Mouse (Mus musculus) forebrain, embryonic 12.5 days (tissue): ENCODE measurements at regions not wholly inside any gene's neighbourhood (a gene's known extent, or its start where the extent isn't known, plus 50 kb on each side); places are given as distances from the start of the nearest gene placed in this dataset.

Experiments used
- ATAC-seq: fragments of 200-750 bp; cut with Nextera tagmentation; 2 replicates; pipeline ENCODE4 v1.8.0; 2017; ENCODE audit warnings: moderate TSS enrichment; ENCODE audit not compliant: low FRiP score
- H3K27ac ChIP-seq: fragments of 300-500 bp; sonication (generic); 2 replicates; pipeline ENCODE4 v1.5.1; 2016; ENCODE audit warnings: mild to moderate bottlenecking
- H3K27me3 ChIP-seq: fragments of 300-500 bp; sonication (generic); 2 replicates; pipeline ENCODE4 v1.6.1; 2016; ENCODE audit warnings: mild to moderate bottlenecking
- H3K36me3 ChIP-seq: fragments of 300-500 bp; sonication (generic); replicated peaks from 2 replicates; pipeline ENCODE4 v1.6.1; 2016; ENCODE audit warnings: mild to moderate bottlenecking
- H3K4me1 ChIP-seq: fragments of 300-500 bp; sonication (generic); 2 replicates; pipeline ENCODE4 v1.6.1; 2016
- H3K4me2 ChIP-seq: fragments of 300-500 bp; sonication (generic); 2 replicates; pipeline ENCODE4 v1.6.1; 2016; ENCODE audit warnings: mild to moderate bottlenecking, moderate library complexity
- H3K4me3 ChIP-seq: fragments of 300-500 bp; sonication (generic); replicated peaks from 2 replicates; pipeline ENCODE4 v1.5.1; 2016; ENCODE audit warnings: mild to moderate bottlenecking
- H3K9ac ChIP-seq: fragments of 300-500 bp; sonication (generic); 2 replicates; pipeline ENCODE4 v1.6.1; 2016; ENCODE audit warnings: mild to moderate bottlenecking
- H3K9me3 ChIP-seq: fragments of 300-500 bp; sonication (generic); 2 replicates; pipeline ENCODE4 v1.6.1; 2016
- WGBS: fragments of 180-500 bp; shearing (Covaris S2); methylation state at CpG from one replicate; pipeline ENCODE4 v1.1.7; 2016; 5-methylcytosine and 5-hydroxymethylcytosine counted together

- no peak overlapping the region for H3K27ac ChIP-seq
- ATAC-seq = no peak
- H3K9me3 ChIP-seq = no peaks in the 10 kb centered on the region
These were observed 602.9 kb upstream of the Auts2 start for GRCm38 (mm10) chr5:133145996-133146395.

GRCm38 (mm10) chr5:133143679-133144078 lies 600.5 kb upstream of the Auts2 start:
- no peaks in the 10 kb centered on the region for H3K36me3 ChIP-seq
- no peaks in the 10 kb centered on the region for H3K4me1 ChIP-seq
- no peak overlapping the region for H3K27ac ChIP-seq
- no peak for ATAC-seq
- WGBS = 95% methylated on average over 1 of the region's 1 CpGs
- H3K9me3 ChIP-seq = no peaks in the 10 kb centered on the region
- H3K9ac ChIP-seq = 0 out of 2 replicates have a peak overlapping the region, but pooled peaks have one; percentile 21
- H3K4me2 ChIP-seq = no peak overlapping the region
- no peaks in the 10 kb centered on the region for H3K27me3 ChIP-seq
- no peak overlapping the region for H3K4me3 ChIP-seq

More at GRCm38 (mm10) chr5:133145996-133146395, 602.9 kb upstream of the Auts2 start:
- no peak overlapping the region for H3K4me3 ChIP-seq
- H3K27me3 ChIP-seq = no peaks in the 10 kb centered on the region
- no peak overlapping the region for H3K9ac ChIP-seq
- no peaks in the 10 kb centered on the region for H3K4me1 ChIP-seq
- H3K36me3 ChIP-seq = no peaks in the 10 kb centered on the region
- H3K4me2 ChIP-seq = no peak overlapping the region

DNA sequence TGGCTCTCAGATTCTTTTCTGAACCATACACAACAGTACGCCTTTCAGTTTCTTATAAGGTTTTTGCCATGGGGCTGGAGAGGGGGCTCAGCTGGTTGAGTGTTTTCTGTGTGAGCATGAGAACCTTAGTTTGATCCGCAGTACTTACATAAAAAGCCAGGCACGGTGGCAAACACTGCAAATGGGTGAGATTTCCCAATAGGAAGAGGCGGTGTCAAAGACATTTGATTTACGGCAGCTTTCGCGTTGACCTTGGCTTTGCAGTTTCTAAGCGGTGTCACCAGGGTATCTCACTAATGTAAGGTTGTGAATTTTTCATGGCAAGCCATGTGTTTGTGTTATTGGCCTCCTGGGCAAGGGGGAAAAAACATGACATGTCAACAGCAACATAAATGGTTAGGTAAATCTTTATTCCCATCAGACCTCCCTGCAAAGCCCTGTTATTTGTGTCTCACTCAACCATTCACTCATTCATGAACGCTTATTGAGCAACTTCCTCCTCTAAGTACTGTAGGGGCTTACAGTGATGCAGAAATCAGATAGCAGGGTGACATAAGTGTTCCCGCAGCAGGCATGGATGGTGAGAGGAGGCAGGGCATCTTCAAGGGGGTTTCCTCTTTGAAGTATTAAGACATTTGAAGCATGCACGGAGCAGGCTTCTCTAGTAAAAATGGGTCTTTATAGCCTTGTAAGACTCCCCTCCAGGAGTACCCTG lies 599.4 kb upstream of the Auts2 start:
- ATAC-seq = no peak
- no peaks in the 10 kb centered on the region for H3K4me1 ChIP-seq
- WGBS = 85% methylated on average over 11 of the region's 11 CpGs
- no peak overlapping the region for H3K9ac ChIP-seq
- H3K9me3 ChIP-seq = no peaks in the 10 kb centered on the region
- H3K4me3 ChIP-seq = no peak overlapping the region
- H3K27me3 ChIP-seq = no peaks in the 10 kb centered on the region
- no peak overlapping the region for H3K27ac ChIP-seq
- H3K4me2 ChIP-seq = no peak overlapping the region
- H3K36me3 ChIP-seq = no peaks in the 10 kb centered on the region

DNA sequence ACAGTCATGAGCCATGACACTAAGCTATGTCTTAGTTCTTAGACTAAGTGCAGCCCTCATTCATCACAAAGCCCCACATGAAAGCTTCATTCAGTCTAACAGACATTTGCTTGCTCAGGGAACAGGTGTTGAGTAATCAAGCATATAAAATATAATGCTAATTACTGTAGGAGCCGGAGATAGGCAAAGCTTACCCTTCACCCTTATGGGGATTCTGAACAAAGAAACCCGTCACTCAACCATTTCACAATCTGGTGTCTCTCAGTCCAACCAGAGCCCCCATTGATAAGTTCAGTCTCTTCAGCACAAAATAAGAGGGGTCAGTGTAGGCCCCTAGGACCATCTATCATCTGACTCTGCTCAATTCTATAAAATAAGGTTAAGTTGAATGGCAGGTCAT lies 587.9 kb upstream of the Auts2 start:
- no peak overlapping the region for H3K9ac ChIP-seq
- no peaks in the 10 kb centered on the region for H3K4me1 ChIP-seq
- WGBS = 33% methylated on average over 2 of the region's 2 CpGs
- no peaks in the 10 kb centered on the region for H3K27me3 ChIP-seq
- no peak overlapping the region for H3K4me3 ChIP-seq
- H3K9me3 ChIP-seq = no peaks in the 10 kb centered on the region
- H3K27ac ChIP-seq = no peak overlapping the region
- no peak for ATAC-seq
- no peak overlapping the region for H3K4me2 ChIP-seq
- no peaks in the 10 kb centered on the region for H3K36me3 ChIP-seq

DNA sequence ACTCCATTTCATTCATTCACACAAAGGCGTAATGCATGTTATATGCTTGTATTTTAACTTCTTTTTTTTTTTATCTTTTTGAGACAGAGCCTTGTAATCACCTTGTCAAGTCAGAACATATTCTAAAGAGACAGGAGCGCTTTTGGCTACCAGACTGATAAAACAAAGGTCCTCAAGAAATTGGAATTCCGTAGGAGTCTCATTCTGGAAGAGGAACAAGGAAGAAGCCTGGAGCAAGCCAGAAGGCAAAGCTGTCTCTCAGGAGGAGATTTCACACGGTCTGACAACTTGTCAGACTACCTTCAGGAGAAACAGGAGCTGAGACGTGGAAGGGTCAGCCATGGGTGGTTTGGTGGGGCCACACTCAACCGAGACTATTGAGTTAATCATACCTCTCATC lies 587.2 kb upstream of the Auts2 start:
- Histone ChIP-seq H3K36me3 (no peaks in the 10 kb centered on the region), H3K9me3 (no peaks in the 10 kb centered on the region), H3K4me2 (no peak overlapping the region), H3K27ac (no peak overlapping the region), H3K9ac (no peak overlapping the region), H3K27me3 (no peaks in the 10 kb centered on the region), H3K4me1 (no peaks in the 10 kb centered on the region), H3K4me3 (no peak overlapping the region)
- no peak for ATAC-seq
- WGBS = 73% methylated on average over 6 of the region's 6 CpGs

GRCm38 (mm10) chr5:133124223-133124622 lies 581.1 kb upstream of the Auts2 start:
- Histone ChIP-seq H3K4me3 (no peak overlapping the region), H3K4me1 (no peaks in the 10 kb centered on the region), H3K27ac (no peak overlapping the region), H3K4me2 (no peak overlapping the region), H3K27me3 (no peaks in the 10 kb centered on the region), H3K9me3 (no peaks in the 10 kb centered on the region), H3K9ac (no peak overlapping the region), H3K36me3 (no peaks in the 10 kb centered on the region)
- WGBS = 95% methylated on average over 2 of the region's 2 CpGs
- no peak for ATAC-seq

DNA sequence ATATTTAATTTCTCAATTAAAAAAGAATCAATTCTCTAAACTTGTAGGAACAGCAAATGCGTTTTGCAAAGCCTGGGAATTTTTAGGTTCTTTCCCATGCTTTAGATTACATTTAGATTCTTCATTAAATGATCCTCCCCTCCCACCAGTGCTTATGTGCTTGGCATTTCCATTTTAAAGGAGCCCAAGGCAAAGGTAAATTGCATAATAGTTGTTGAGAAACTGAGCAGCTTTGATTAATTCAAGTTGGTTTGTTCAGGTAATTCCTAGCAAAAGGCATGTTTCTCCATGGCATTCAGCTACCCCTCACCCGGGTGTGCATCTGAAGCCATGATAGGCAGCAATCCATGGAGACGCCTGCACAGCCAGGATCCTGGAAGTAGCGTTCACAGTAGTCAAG lies 570.8 kb upstream of the Auts2 start:
- no peaks in the 10 kb centered on the region for H3K9me3 ChIP-seq
- H3K4me1 ChIP-seq = no peaks in the 10 kb centered on the region
- ATAC-seq = no peak
- H3K9ac ChIP-seq = no peak overlapping the region
- WGBS = 86% methylated on average over 4 of the region's 4 CpGs
- H3K36me3 ChIP-seq = no peaks in the 10 kb centered on the region
- no peak overlapping the region for H3K4me3 ChIP-seq
- no peak overlapping the region for H3K27ac ChIP-seq
- no peak overlapping the region for H3K4me2 ChIP-seq
- 0 out of 2 replicates have a peak, but pooled peaks cover 3% of the 10 kb centered on the region for H3K27me3 ChIP-seq

DNA sequence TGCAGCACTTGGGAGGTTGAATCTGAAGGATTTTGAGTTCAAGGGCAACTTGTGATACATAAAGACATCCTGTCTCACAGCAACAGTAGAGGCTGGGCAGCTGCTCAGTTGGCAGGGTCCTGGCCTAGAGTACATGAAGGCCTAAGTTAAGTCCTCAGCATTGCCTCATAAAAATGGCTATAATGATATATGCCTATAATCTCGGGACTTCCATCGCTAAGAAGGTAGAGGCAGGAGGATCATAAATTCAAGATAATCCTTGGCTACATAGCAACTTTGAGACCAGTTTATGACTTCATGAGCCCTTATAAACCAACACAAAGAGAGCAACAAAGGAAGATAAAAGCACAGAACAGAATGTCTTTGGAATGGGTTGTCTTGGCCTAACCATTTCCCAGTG lies 570.0 kb upstream of the Auts2 start:
- no peak overlapping the region for H3K9ac ChIP-seq
- WGBS = 98% methylated on average over 2 of the region's 2 CpGs
- no peaks in the 10 kb centered on the region for H3K36me3 ChIP-seq
- peaks cover 8% of the 10 kb centered on the region; the same call in 1 of the 2 replicates for H3K27me3 ChIP-seq
- no peaks in the 10 kb centered on the region for H3K9me3 ChIP-seq
- H3K4me3 ChIP-seq = no peak overlapping the region
- H3K4me1 ChIP-seq = no peaks in the 10 kb centered on the region
- H3K4me2 ChIP-seq = no peak overlapping the region
- H3K27ac ChIP-seq = no peak overlapping the region
- no peak for ATAC-seq

DNA sequence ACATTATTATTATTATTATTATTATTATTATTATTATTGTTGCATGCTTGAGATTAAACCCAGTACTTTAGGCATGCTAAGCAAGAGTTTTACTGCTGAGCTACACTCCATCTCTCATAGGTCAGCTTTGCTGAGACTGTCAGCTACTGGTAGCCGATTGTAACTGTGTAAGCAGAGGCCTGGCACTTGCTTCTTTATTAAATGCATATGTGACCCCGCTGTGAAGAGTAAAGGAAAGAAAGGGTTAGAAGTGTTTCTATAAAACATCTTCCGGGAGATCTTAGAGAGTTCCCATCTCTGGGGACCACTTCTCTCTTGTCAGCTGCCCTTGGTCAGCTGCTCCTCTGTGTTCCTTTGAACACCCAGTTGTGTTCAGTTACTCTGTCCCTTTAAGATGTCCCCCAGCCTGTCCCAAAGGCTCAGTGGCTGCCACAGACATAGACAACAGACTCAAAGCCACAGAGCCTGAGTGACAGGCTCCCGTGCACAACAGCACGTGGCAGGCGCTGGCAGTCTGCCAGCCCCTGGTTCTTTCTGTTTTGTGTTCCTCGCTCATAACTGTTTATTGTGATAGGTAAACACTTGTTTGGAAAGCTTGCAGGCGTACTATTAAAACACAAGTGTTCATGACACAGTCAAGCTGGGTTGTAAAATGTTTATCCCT lies 563.7 kb upstream of the Auts2 start:
- Histone ChIP-seq H3K9me3 (no peaks in the 10 kb centered on the region), H3K27ac (peak overlapping the region; percentile 42; the same call in 1 of the 2 replicates), H3K9ac (no peak overlapping the region), H3K4me3 (no peak overlapping the region), H3K4me1 (peaks cover 9% of the 10 kb centered on the region), H3K4me2 (peak overlapping the region; percentile 22; the same call in 1 of the 2 replicates), H3K36me3 (no peaks in the 10 kb centered on the region), H3K27me3 (peaks cover 7% of the 10 kb centered on the region; the same call in 1 of the 2 replicates)
- WGBS = 15% methylated on average over 8 of the region's 8 CpGs
- peak; percentile 88; the same call in 1 of the 2 replicates for ATAC-seq

DNA sequence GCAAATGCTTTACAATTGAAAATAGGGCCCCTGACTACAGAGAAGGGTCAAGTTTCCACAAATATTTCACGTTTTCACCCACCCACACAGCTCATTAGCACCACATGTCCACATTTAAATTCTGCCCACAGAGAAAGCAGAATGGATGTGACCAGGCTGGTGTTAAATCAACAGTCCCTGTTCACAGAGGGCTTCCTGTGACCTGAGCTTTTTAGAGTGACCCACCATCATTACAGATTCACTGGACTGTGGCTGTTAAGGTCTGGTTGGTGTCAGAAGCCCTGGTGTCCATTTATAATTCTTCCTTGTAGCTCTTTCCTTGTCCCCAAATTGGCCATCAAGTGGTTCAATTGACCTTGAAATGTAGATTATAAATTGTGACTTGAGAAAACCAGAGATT lies 553.2 kb upstream of the Auts2 start:
- 30% methylated on average over 1 of the region's 1 CpGs for WGBS
- no peak overlapping the region for H3K27ac ChIP-seq
- H3K36me3 ChIP-seq = no peaks in the 10 kb centered on the region
- no peak overlapping the region for H3K4me3 ChIP-seq
- peaks cover 9% of the 10 kb centered on the region; the same call in 1 of the 2 replicates for H3K4me1 ChIP-seq
- H3K4me2 ChIP-seq = no peak overlapping the region
- H3K27me3 ChIP-seq = peaks cover 4% of the 10 kb centered on the region; the same call in 1 of the 2 replicates
- no peak overlapping the region for H3K9ac ChIP-seq
- H3K9me3 ChIP-seq = no peaks in the 10 kb centered on the region
- ATAC-seq = no peak

DNA sequence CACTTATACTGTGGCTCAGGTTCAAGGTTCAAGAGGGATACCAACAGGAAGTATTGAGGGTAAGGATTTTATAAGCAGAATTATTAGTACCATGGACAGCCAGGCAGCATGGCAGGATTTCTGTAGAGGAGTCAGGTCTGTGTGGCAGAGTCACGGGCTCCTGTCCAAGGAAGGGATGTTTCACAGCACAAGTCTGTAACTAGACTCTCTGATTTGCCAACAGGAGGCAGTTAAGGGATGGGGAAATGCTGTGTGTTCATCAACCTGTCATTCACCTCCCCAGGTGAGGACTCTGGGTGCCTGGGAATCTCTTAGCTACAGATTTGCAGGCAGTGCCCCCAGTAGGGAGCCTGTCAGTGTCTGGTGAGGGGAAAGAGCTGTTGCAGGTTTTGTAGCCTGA lies 541.7 kb upstream of the Auts2 start:
- Histone ChIP-seq H3K27me3 (no peaks in the 10 kb centered on the region), H3K4me1 (peaks cover 4% of the 10 kb centered on the region; the same call in 1 of the 2 replicates), H3K9me3 (no peaks in the 10 kb centered on the region), H3K4me3 (no peak overlapping the region), H3K27ac (no peak overlapping the region), H3K4me2 (no peak overlapping the region), H3K36me3 (no peaks in the 10 kb centered on the region), H3K9ac (no peak overlapping the region)
- WGBS = 73% methylated on average over 1 of the region's 1 CpGs
- ATAC-seq = no peak

GRCm38 (mm10) chr5:133080751-133081150 lies 537.6 kb upstream of the Auts2 start:
- peaks cover 4% of the 10 kb centered on the region for H3K4me1 ChIP-seq
- no peaks in the 10 kb centered on the region for H3K9me3 ChIP-seq
- H3K9ac ChIP-seq = no peak overlapping the region
- H3K27me3 ChIP-seq = no peaks in the 10 kb centered on the region
- H3K4me2 ChIP-seq = no peak overlapping the region
- no peak for ATAC-seq
- 75% methylated on average over 2 of the region's 2 CpGs for WGBS
- H3K4me3 ChIP-seq = no peak overlapping the region
- H3K27ac ChIP-seq = no peak overlapping the region
- no peaks in the 10 kb centered on the region for H3K36me3 ChIP-seq

GRCm38 (mm10) chr5:133078916-133079315 lies 535.8 kb upstream of the Auts2 start:
- ATAC-seq = no peak
- H3K4me1 ChIP-seq = peaks cover 4% of the 10 kb centered on the region
- H3K4me3 ChIP-seq = no peak overlapping the region
- H3K27me3 ChIP-seq = no peaks in the 10 kb centered on the region
- H3K9me3 ChIP-seq = no peaks in the 10 kb centered on the region
- WGBS = 79% methylated on average over 3 of the region's 3 CpGs
- no peaks in the 10 kb centered on the region for H3K36me3 ChIP-seq
- no peak overlapping the region for H3K4me2 ChIP-seq
- no peak overlapping the region for H3K27ac ChIP-seq
- no peak overlapping the region for H3K9ac ChIP-seq
